Mouse (Mus musculus) ES-Bruce4 (cell line): ENCODE data around the gene Hmga1. TPM values are rescaled to one million over a fixed set of nuclear protein-coding genes. Genes with fewer than 3 reads are reported as not detected.

Experiments
- H3K27ac ChIP-seq: 2 replicates; pipeline ENCODE4 v1.5.1; 2012; ENCODE audit warnings: low read length, inconsistent platforms; ENCODE audit not compliant: insufficient read depth
- H3K27me3 ChIP-seq: 2 replicates; pipeline ENCODE4 v1.6.1; 2012; ENCODE audit warnings: mild to moderate bottlenecking, low read length, inconsistent platforms; ENCODE audit not compliant: control insufficient read depth, poor library complexity, insufficient read depth, severe bottlenecking
- H3K36me3 ChIP-seq: 2 replicates; pipeline ENCODE4 v1.6.1; 2012; ENCODE audit warnings: inconsistent platforms, mild to moderate bottlenecking, low read length, moderate library complexity; ENCODE audit not compliant: control insufficient read depth, poor library complexity, insufficient read depth, severe bottlenecking
- H3K4me1 ChIP-seq: one replicate; pipeline ENCODE4 v1.8.1; 2011; ENCODE audit warnings: low read length; ENCODE audit not compliant: control insufficient read depth, insufficient read depth
- H3K4me3 ChIP-seq: 2 replicates; pipeline ENCODE4 v1.5.1; 2011; ENCODE audit warnings: low read depth, mild to moderate bottlenecking, low read length
- H3K9ac ChIP-seq: 2 replicates; pipeline ENCODE4 v1.6.1; 2012; ENCODE audit warnings: low read depth, mild to moderate bottlenecking, inconsistent platforms; ENCODE audit not compliant: poor library complexity, severe bottlenecking
- H3K9me3 ChIP-seq: replicated peaks from 2 replicates; pipeline ENCODE4 v1.6.1; 2012; ENCODE audit warnings: mild to moderate bottlenecking, low read length, inconsistent platforms; ENCODE audit not compliant: control insufficient read depth, poor library complexity, insufficient read depth, severe bottlenecking
- CTCF ChIP-seq: IDR thresholded peaks from one replicate; pipeline ENCODE4 v1.8.1; 2011; ENCODE audit warnings: low read depth, low read length
- EP300 ChIP-seq: IDR thresholded peaks from 2 replicates; pipeline ENCODE4 v1.6.1; 2011; ENCODE audit warnings: low read depth, low read length; ENCODE audit not compliant: insufficient read depth
- POLR2A ChIP-seq: IDR thresholded peaks from one replicate; pipeline ENCODE4 v1.8.1; 2011; ENCODE audit warnings: low read length; ENCODE audit not compliant: insufficient read depth
- polyA plus RNA-seq: library from polyadenylated mRNA; stranded (reverse); fragments of >200 nt; gene quantifications from 2 replicates; pipeline ENCODE4 v1.2.4, GENCODE M21; 2011; ENCODE audit warnings: low read depth; ENCODE audit not compliant: missing spikeins, insufficient read depth, insufficient read length

The Hmga1 gene
- polyA plus RNA-seq, 1 experiment = 933 TPM

DNA sequence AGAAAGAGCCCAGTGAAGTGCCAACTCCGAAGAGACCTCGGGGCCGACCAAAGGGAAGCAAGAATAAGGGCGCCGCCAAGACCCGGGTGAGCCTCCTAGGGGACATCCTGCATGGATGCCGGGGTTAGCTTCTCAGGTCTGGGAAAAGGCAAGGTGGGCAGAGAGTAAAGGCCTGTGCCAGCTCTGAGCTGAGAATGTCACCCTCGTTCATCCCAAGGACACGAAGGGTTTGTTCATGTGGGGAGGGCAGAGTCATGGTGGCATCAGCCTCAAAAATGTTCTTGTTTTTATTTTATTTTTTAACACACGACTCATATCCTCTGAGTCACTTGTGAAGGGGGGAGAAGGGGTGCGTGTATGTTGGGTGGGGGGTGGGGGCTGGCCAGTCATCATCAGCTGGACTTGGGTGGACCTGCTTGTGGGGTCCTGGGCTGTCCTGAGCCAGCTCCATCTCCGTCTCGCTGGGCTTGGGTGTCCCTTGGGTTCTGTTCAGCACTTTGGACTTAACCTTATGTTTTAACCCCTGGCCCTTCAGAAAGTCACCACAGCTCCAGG, 4.7 kb downstream of the Hmga1 start:
- no peak for TF ChIP-seq POLR2A
- no peak for TF ChIP-seq EP300
- no peak for TF ChIP-seq CTCF
- Histone ChIP-seq H3K27me3 (no peaks in the 10 kb centered on the region), H3K4me1 (no peaks in the 10 kb centered on the region), H3K4me3 (no peak overlapping the region), H3K9ac (no peak overlapping the region), H3K36me3 (peaks cover 18% of the 10 kb centered on the region), H3K9me3 (no peaks in the 10 kb centered on the region), H3K27ac (peak overlapping the region; percentile 76; the same call in 1 of the 2 replicates)

DNA sequence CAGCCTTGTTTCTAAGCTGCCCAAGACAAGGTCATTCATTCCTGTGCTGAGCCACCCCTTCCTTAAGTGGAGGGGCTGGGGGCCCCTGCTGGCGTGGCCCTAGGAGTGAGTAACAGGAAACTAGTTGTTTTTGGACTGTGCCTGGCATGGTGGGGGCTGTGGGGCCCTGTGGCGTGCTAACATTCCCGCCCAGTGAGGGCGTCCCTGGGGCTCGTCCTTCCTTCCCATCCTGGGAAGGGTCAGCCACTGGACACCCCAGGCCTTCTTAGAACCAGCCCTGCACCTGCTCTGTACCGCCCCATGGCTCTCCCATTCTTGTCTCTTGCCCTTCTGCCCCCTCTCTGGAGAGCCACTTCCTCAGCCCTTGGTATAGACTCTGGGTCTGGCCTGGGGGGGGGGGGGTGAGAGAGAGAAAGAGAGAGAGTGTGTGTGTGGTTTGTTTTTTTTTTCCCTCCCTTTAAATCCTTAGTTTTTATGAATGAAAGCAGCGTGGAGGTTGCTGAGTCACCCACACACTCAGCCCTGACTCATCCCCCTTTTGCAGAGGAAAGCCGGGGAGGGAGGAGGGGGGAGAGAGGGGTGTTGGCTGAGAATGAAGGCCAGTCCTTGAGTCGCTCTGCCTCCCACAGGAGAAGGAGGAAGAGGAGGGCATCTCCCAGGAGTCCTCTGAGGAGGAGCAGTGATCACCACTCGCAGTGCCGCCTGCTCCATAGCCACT, 5.7 kb downstream of the Hmga1 start:
- H3K27me3 ChIP-seq = no peaks in the 10 kb centered on the region
- no peaks in the 10 kb centered on the region for H3K4me1 ChIP-seq
- H3K4me3 ChIP-seq = no peak overlapping the region
- no peak for TF ChIP-seq CTCF
- no peak for TF ChIP-seq EP300
- TF ChIP-seq POLR2A = no peak
- no peaks in the 10 kb centered on the region for H3K9me3 ChIP-seq
- H3K9ac ChIP-seq = peak overlapping the region; percentile 24; the same call in 1 of the 2 replicates
- peaks cover 18% of the 10 kb centered on the region for H3K36me3 ChIP-seq
- H3K27ac ChIP-seq = peak overlapping the region; percentile 76

DNA sequence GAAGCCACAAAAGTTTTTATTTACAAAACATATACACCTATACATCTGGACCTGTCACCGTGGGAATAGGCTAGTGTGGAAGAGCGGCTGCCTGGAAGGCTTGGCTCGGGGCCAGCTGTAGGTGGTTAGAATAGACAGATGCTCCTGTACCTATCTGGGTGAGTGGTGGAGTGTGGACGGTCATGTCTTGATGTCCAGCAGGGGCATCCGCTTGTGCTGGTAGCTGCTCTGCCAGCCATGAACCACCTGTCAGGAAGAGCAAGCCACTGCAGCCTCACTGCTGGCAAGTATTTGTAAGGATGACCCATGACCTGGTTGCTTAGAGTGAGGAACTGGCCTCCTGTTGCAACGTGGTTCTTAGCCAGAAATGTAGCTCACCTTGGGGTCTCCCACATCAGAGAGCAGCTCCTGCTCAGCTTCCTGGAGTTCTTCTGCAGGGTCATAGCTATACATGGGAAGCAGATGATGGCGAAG, 7.5 kb downstream of the Hmga1 start:
- Histone ChIP-seq H3K36me3 (peaks cover 18% of the 10 kb centered on the region), H3K4me1 (no peaks in the 10 kb centered on the region), H3K9me3 (no peaks in the 10 kb centered on the region), H3K9ac (no peak overlapping the region), H3K27ac (no peak overlapping the region; the same call in 1 of the 2 replicates), H3K4me3 (no peak overlapping the region), H3K27me3 (no peaks in the 10 kb centered on the region)
- TF ChIP-seq CTCF (no peak), EP300 (no peak), POLR2A (no peak)

DNA sequence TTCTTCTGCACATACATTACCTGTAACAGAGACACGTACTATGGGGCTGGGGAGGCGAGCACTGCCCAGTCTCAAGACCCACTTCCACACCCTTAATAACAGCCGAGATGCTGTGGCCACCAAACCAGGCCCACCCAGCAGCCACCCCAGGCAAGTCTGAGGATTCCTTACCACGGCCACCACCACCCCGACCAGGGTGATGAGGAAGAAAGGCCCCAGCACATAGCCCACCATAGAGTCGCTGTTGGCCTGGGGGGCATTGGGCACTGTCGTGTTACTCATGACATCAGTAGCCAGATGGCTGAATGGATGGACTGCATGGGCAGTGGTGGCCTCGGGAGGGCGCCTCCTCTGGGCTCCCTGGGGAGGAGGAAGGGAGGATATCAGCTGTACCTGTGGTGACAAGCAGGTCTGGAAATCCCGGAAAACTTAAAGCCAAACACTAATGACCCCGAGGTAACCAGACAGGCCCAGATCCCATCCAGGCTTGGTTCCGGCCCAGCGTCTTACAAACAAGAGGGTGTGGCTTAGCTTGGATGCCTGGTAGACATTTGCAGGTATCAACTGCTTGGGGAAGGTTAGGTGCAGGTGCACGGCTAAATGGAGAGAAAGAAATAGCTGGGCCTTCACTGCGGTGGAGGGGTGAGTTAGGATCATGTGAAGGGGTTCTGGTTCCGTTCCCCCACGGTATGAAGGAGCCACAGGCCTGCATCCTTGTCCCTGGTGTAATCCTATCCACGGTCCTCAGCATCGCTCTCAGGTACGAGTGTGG, 8.3 kb downstream of the Hmga1 start:
- Histone ChIP-seq H3K36me3 (peaks cover 18% of the 10 kb centered on the region), H3K27ac (peak overlapping the region; percentile 19), H3K4me1 (no peaks in the 10 kb centered on the region), H3K9me3 (no peaks in the 10 kb centered on the region), H3K9ac (peak overlapping the region; percentile 52), H3K4me3 (peak overlapping the region; percentile 78), H3K27me3 (no peaks in the 10 kb centered on the region)
- TF ChIP-seq CTCF (peak; percentile 45), EP300 (no peak)

DNA sequence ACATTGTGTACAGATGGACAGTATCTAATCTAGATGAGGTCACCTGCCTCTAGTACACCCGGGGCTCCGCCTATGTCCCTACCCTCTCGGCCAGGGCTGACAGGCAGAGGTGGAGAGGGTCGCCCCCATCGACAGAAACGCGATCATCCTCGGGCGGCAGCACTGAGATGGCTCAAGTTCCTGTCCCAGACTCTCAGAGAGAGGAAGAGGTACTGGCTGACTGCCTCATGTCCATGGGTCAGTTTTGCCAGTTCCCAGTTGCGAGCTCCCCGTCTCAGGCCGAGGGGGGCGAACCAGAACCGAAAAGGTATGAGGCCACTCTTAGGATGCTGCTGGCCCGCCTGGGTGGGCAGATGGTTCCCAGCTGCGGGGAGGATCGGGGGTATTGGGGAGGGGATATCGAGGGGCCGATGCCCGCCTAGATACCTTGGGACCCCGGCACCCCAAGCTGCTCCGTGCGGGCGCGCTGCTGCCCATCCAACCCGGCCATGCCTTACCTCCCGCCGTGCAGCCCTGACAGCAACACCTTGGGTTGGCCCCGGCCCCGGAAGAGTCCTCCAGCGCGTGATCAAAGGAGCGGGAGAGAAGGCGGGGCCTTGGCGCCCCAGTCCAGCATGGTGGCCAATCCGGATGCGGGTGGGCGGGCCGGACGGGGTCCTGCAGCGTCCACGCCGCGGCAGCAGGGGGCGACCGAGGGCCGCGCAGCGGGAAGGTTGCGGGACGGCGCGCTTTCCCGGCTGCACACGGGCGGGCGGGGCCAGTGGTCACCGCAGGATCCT, 9.1 kb downstream of the Hmga1 start, which contains the start of gene AI413582:
TSS of gene AI413582 (minus strand) at position 594 of the 779 bp plus-strand sequence.
- Histone ChIP-seq H3K9me3 (no peaks in the 10 kb centered on the region), H3K9ac (peak within 1 kb of the TSS; percentile 56), H3K27ac (peak within 1 kb of the TSS; percentile 19), H3K27me3 (no peaks in the 10 kb centered on the region), H3K4me3 (peak within 1 kb of the TSS; percentile 78), H3K36me3 (peaks cover 17% of the 10 kb centered on the region), H3K4me1 (no peaks in the 10 kb centered on the region)
- peak; percentile 70 for TF ChIP-seq CTCF
- TF ChIP-seq EP300 = no peak; the same call in 1 of the 2 replicates
